Mouse (Mus musculus) neutrophil, adult 65 days (primary cell): Measurements from ENCODE around the gene Cyp4f39. TPM values are rescaled to one million over a fixed set of nuclear protein-coding genes. Genes with fewer than 3 reads are reported as not detected.

Experiments
- total RNA-seq: library from RNA; stranded (reverse); gene quantifications from 2 replicates; pipeline ENCODE4 v1.2.4, GENCODE M21; 2023

Cyp4f39 gene
- total RNA-seq: not detected in 2 replicates

DNA sequence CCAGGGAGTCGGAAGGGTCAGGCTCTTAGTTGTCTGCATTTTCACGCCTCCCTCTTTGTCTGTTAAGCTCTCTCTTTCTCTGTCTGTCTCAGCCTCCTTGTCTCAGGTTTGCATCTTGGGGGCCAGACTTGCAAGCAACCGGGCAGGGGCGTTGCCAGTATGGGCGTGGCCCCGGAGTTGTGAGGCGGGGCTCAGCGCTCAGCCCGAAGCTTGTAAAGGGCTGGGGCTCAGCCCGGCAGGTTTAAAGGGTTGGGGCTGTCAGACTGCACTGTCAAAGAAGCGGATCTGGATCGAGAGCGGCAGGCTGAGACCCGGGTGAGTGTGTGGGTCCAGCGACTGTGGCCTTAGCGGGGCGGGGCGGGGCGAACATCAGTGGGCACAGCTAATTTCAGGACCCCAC is at the start of gene Cyp4f39:
TSS of gene Cyp4f39 (plus strand) at position 242 of the 400 bp plus-strand sequence.

DNA sequence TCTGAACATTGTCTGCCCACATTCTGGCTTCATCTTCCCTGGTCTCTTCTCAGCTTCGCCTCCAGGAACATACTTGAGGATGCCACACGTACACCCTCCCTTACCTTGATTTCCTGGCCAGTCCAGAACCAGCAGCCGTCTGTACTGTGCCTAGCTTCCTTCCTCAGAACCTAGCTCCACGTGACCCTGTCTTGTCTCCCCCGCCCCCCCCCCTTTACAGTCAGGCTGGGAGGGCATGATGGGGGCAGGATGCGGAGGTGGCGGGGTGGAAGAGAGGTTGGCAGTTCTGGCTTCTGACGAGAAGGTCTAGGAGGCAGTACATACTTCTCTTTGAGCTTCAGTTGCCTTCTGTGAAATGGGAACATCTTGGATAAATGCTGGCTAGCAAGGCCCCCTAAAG is 49.1 kb upstream of the Cyp4f39 start, which contains the start of gene Rasal3:
TSS of gene Rasal3 (minus strand) at position 167 of the 400 bp plus-strand sequence.

DNA sequence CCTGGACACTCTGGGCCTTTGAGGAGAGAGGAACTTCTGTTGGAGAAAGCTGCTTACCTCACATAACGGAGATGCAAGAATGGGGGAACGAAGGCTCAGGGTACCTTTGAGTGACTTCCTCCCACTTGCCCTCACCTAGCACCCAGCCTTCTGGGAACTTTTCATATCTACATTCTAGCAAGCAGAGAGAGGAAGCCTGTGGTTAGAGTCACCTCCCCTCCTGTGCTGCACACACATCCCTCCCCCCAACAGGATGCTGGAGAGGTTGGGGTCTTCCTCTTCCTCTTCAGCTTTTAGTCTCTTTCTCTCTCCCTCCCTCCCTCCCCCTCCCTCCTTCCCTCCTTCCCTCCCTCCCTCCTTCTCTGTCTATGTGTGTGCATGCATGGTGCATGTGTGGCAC is 28.5 kb upstream of the Cyp4f39 start, which contains the start of gene Pglyrp2:
TSS of gene Pglyrp2 (minus strand) at position 134 of the 400 bp plus-strand sequence.

DNA sequence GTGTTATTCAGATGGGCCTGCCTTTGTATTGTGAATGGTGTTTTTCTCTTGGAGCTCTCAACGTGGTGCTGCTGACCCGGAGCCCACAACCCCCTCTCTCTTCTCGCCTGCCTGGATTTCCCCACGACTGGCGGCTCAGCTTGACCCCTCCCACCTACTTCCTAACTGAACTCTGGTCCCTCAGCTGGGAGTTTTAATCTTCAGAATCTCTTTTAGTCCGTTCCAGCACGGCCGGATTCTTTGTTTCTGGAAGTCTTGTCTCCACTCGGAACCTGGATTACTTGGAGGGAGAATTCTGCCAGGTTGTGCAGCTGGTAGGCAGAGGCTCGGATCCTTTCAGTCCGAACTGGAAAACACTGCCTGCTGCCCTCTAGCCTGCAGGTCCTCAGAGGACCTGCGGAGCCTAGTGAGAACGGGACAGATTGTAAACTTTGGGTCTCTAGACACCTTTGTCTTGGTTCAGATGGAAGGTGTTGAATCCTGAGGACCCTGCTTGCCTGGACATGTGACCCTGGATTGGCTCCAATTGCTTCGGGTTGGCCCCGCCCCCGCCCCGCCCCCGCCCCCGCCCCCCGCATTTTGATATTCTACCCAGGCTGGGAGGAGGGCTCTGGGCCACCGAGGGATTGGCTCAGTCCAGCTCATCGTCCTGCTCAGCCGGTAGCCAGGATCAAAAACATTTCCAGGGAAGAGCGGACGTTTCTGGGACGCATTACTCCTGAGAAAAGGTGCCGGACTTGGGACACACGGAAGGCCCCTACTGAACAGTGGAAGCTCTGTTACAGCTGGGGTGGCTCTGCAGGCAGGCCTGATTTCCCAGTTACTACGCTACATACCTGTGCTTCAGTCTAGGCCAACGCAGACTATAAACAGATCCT is 53.6 kb downstream of the Cyp4f39 start, which contains the start of gene Cyp4f17:
TSS of gene Cyp4f17 (plus strand) at position 200 of the 878 bp plus-strand sequence.

DNA sequence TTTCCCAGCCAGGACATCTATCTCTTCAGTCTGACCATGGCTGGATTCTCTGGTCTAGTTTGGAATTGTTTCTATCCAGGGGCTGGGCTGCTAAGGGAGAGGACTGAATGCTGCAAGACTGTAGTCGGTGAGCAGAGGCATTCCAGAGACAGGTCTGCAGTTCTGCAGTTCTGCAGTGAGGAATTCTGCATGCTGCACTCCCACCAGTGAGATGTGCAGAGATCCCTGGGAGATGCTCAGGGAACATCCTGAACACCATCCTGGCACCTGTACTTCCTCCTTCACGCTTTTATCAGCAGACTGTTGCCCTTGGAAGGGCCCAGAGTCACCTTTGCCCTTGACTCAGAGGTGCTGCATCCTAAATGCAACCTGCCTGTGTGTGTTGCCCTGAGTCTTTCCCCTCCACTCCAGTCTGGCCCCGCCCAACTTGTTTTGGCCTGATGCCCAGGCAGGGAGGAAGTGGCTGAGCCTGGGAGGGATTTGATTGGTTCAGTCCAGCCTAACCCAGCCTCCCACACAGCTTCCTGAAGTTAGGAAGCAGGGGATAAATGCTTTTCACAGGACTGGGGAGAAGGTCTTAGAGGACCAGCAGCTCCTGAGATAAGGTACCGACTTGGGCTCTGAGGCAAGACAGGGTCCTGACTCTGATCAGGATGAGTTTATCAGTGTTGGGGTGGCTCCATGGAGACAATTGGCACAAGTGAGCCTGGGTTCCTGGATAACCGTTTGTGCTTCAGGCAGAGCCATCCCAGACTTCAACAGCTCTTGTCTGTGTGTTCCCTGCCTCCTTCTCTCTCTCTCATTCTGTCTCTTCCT is 83.7 kb downstream of the Cyp4f39 start, which contains the start of gene Cyp4f16:
TSS of gene Cyp4f16 (plus strand) at position 508 of the 816 bp plus-strand sequence.

Other genes starting within 250 kb of the Cyp4f39 start
- gene Brd4, start 168.0 kb upstream of the Cyp4f39 start, total RNA-seq: 251 and 326 TPM in 2 replicates
- gene Akap8, start 131.5 kb upstream of the Cyp4f39 start, total RNA-seq: 77.8 and 97.5 TPM in 2 replicates
- 28.9 and 40.3 TPM in 2 replicates for gene Akap8l, start 102.1 kb upstream of the Cyp4f39 start, total RNA-seq
- 13.4 and 16.6 TPM in 2 replicates for gene Wiz, start 63.3 kb upstream of the Cyp4f39 start, total RNA-seq
- gene Rasal3, start 49.1 kb upstream of the Cyp4f39 start, total RNA-seq: 42.4 and 48.5 TPM in 2 replicates
- gene Pglyrp2, start 28.6 kb upstream of the Cyp4f39 start, total RNA-seq: 0.18 and 0.69 TPM in 2 replicates
- 0.25 and 0.29 TPM in 2 replicates for gene Cyp4f17, start 53.3 kb downstream of the Cyp4f39 start, total RNA-seq
- gene Cyp4f16, start 83.8 kb downstream of the Cyp4f39 start, total RNA-seq: 10.0 and 12.3 TPM in 2 replicates
- 0.20 and 0.51 TPM in 2 replicates for gene Cyp4f37, start 168.6 kb downstream of the Cyp4f39 start, total RNA-seq
- gene Cyp4f40, start 206.2 kb downstream of the Cyp4f39 start, total RNA-seq: not detected in 2 replicates
- gene Cyp4f15, start 232.9 kb downstream of the Cyp4f39 start, total RNA-seq: not detected in 2 replicates